Mouse (Mus musculus) urinary bladder, adult 18-20 months (tissue): ENCODE measurements around the gene Mybph.

ENCODE experiments used
- DNase-seq, 2 experiments: peaks; one replicate each; pipeline ENCODE4 v3.0.0; 2022; ENCODE audit warnings: low spot score in 2 of 2, mixed read lengths in 2 of 2

Gene Mybph

GRCm38 (mm10) chr1:134210179-134210755 is 17.0 kb downstream of the Mybph start:
- DNase-seq: no peak

DNA sequence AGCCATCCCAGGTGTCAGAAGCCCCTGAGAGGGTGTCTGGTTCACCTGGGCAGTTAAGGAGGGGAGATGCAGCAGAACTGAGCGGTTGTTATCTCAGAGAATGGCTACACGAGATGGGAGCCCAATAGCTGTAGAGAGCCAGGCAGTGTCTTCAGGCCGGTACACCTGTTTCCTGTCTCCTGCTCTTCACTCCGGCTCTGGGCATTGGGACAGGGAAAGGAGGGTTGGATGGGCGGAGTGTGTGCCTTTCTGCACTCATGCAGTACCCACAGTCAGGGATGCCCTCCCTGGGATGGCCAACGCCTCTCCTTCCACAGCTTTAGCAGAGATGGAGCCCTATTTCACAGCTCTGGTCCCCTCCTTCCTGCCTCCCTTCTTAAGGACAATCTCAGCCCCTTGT is 17.8 kb downstream of the Mybph start:
- no peak for DNase-seq

GRCm38 (mm10) chr1:134211631-134212030 is 18.4 kb downstream of the Mybph start:
- DNase-seq: no peak

GRCm38 (mm10) chr1:134212351-134212750 is 19.1 kb downstream of the Mybph start:
- no peak for DNase-seq

DNA sequence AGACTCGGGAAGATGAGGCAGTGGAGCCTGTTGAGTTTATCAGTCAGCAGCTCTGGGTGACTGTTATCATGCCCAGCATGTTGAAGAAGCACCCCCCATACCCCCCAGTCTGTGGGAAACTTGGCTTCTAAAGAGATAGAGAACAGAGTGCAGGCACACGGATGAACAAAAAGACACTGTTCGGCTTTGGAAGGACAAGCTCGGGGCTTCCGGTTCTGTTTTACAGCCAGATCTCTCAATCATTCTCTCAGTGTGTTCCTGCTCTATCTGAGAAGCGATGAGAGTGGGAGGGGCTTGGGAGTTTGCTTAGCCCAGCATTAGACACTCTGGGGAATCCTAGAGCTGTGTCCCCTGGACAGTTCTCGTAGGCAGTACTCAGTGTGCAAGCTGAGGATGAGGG is 20.2 kb downstream of the Mybph start:
- DNase-seq: no peak

DNA sequence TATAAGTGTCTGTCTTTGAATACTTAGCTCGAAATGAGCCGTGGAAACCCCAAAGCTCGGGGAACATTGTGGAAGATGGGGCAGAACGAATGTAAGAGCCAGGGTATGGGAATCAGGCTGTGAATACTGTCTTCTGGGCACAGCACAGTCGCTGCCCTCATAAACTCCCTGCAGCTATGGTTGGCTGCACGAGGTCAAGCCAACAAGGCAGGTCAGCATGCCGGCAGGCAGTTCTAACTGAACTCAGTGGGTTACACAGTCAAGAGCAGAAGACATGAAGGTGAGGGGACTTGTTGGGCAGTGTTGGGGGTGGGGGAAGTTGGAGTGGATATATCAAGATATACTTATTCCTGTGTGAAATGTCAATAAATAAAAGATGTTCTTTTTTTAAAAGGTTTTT is 21.8 kb downstream of the Mybph start:
- DNase-seq: no peak

GRCm38 (mm10) chr1:134215751-134216628 is 22.7 kb downstream of the Mybph start:
- DNase-seq: no peak

- DNase-seq: no peak
Measured at GRCm38 (mm10) chr1:134216629-134216971, 23.4 kb downstream of the Mybph start.

GRCm38 (mm10) chr1:134217028-134217481 is 23.8 kb downstream of the Mybph start:
- DNase-seq: no peak

DNA sequence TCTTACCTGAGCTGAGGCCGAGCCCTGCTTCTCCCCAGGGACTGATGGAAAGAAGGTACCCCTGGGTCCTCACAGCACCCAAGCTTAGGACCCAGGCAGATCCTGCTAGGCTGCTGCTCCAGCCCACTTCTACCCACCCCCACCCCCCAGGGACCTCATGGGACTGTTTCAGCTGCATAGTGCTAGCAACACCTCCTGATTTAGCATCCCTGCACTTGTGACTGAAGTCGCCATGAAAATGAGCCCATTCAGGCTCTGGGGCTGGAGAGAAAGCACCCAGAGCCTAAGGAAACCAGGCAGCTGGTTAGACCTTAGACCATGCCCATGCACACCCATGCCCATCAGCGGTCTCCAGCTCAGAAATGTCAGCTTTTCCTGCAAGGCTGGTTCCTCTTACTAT is 24.7 kb downstream of the Mybph start:
- DNase-seq: no peak

DNA sequence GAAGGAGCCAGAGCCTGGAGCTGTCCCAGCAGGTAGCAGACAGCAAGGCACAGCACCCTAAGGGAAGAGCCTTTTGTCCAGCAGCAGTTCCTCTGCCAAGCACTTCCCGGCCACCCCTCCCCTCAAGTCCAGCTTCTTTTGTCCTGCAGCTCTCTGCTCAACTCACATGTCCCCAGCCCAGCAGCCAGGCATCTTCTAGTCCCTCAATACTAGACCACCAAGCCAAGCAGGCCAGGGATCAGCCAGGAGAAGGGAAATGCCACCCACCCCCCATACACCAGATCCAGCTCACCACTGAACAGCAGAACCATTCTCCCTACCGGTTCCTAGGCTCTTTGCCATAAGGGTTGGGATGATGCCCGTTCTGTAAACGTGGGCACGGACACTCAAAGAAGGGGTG is 26.4 kb downstream of the Mybph start:
- DNase-seq: no peak

DNA sequence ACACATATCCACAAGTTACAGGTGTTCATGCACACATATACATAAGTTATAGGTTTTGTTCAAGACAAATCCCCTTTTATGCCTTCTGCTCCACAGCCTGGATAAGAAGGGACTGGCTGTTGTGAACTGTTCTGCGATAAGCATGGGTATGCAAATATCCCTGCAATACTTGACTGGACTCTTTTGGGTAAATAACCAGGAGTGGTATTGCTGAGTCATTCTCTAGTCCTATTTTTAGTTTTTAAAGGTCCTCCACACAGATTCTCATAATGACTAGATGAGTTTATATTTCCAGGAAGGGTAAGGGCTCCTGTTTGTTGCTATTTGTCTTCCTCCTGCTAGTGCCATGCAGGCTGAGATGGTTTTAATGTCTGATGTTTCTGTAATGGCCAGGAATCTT is 27.9 kb downstream of the Mybph start:
- no peak for DNase-seq

DNA sequence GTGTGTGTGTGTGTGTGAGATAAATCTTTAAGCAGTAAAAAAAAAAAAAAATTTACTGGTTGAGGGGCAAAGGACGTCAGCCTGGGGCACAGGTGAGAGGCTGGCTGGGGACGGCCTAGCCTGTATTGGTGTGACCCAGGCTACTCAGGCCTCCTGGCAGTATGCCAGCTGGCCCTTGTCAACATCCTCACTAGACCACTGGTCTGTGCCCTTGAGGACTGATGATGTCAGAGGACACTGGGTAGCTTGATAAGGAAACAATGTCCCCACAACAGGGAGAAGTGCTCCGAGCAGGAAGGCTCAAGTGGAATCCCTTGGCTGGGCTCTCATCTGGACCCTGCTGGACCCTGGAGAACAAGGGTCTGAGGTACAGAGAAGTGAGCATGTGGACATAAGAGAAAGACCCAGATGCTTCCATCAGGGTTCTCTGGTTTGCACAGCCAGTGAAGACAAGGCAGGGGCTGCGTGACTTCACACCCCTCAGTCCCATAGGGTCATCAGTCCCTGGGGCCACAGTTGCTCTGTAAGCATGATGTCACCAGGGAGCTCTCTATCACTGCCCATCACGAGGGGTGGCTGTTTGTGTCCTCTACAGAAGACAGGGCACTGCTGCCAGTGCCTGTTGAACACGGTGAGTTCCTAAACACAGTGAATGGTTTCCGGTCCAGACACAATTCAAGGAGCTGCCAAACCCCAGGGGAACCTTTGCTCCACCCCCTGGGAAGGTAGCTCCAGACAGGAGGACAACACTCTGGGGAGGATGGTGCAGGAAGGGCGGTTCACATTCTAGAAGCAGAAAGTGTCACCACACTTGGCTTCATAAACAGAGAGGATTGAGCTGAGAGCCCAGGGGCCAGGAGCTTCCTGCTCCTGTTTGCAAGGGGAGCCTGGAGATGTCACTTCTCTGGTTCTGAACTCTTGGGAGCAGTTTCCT is 29.1 kb downstream of the Mybph start:
- no peak for DNase-seq

DNA sequence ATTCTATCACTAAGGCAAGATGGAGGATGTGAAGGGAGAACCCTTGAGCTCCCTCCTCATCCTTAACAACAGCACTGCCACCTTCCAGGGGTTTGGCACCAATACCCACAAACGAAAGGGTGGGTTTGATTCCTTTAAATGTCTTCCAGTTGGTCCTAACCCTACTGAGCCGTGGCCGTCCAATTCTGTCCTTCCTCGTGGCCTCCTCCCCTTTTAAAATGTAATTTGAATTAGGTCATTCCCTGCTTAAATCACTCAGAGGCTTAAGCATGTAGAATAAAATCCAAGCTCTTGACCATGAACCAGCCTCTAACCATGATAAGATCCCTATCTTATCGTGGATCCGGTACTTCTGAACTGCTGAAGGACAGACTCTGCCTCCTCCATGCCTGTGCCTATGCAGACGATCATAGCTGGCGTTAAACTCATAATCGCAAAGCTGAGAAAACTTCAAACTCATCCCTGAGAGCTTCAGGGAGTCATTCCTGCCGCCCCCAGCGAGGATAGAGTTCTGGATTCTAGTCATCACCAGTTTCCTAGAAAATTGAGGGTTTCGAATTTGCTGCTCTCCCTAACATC is 31.5 kb downstream of the Mybph start:
- DNase-seq: no peak

DNA sequence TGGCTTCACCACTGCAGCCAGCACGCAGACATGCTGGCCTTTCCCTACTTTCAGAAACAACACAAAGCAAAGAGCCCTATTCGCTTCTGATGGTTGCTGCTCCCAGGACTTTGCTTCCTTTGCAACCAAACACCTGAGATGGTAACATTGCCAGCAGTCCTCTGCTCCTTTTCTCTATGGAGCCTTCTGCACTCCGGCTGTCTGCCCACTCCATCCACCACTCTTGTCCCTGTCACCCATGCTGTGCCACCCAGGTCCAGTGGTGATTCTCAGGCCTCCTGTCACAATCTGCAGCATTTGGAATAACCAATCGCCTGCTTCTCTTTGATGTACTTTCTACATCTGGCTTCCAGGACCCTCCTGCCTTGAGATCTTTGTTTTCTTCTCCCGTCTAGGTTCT is 32.1 kb downstream of the Mybph start:
- no peak for DNase-seq

GRCm38 (mm10) chr1:134226739-134227138 is 33.5 kb downstream of the Mybph start:
- no peak for DNase-seq

- DNase-seq: no peak
Measured at GRCm38 (mm10) chr1:134229806-134230575, 36.7 kb downstream of the Mybph start.

DNA sequence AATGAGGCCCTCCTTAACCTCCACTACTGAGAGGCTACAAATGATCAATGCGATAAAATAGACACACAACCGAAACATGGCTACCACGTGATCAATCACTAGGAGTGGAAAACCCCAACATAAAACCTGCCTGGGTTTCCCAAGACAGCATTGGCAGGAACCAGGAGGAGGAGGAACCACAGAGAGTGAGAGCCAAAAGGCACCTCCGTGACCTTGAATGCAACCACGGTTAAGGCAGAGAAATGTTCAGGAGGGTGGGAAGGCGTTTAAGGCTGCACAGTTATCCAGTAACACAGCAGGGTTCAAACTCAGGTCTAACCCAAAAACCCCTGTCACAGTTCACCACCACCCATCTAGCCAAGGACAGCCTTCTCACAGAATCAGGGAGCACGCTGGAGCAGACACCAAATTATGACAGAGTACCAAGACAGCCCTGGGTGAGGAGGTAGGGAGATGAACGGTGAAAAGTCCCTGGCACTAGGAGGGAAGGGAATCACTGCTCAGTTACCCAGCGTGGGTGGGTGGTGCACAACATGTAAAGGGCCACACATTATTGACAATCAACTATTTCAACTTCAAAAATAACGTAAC is 37.5 kb downstream of the Mybph start:
- no peak for DNase-seq

DNA sequence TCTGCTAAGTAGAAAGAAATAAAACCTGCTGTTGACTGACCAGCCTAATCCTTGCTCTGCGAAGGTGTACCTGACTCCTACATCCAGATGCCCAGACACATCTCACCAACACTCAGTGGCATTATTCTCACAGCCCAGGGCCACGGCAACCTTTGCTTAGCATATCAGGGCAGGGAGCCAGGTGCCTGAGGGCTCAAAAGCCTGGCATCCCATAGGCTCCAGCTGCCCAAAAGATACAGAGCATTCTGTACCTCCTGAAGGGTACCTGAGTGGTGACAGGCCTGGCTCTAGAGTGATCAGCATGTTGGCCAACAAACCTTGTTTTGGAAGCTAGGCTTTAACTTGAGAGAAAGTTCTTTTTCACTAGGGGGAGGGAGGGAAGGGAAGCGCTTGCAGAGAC is 38.0 kb downstream of the Mybph start:
- no peak for DNase-seq

DNA sequence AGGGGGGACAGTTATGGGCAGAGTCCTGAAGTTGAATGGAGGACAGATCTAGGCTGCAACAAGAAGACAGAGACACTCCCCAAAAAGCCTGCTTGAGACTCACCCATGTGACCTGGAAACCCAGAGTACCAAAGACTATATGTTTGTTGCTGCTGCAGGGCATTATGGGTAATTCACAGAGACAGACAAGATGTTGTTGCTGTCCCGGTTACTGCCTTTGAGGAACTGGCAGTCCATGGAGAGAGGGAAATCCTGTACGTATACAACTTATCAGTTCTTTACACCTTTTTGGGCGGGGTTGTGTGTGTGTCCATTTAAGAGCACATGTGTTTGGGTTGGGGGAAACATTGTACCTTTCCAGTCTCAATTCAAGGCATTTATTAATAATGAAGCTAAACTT is 38.4 kb downstream of the Mybph start:
- no peak for DNase-seq

DNA sequence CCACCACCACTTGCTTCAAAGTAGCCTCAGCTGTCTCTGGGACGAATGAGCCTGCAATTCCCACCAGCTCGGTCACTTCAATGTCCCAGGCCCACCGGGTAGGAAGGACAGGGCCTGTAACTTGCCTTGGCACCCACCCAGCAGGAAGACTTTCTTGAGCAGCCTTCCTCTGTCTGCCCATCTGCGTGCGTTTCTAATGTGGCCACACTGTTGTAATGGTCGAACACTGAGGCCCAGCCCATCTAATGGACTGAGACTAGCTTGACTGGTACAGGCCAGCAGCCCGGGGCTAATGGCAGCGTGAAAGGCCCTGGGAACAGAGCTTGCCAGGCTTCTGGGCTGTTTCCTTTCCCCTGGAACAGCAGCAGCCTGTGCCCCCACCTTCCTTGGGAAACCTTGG is 39.1 kb downstream of the Mybph start:
- DNase-seq: peak in 1 of 2 experiments; percentile 38
